Mouse (Mus musculus) left cerebral cortex, adult 18-20 months (tissue): ENCODE measurements around the gene Mrps2. TPM values are rescaled to one million over a fixed set of nuclear protein-coding genes. Genes with fewer than 3 reads are reported as not detected.
A peak's percentile ranks its signal among the peaks of the same experiment; 100 is the strongest.

Source experiments
- DNase-seq, 2 experiments: peaks; one replicate each; pipeline ENCODE4 v3.0.0; 2021 to 2022; ENCODE audit warnings: low spot score in 2 of 2, mixed read lengths in 1 of 2
- long read RNA-seq, 2 experiments: library from polyadenylated mRNA; stranded (forward); transcript quantifications; one replicate each; pipeline ENCODE4 v2.0.0; 2021
- total RNA-seq, 2 experiments: library from RNA; stranded (reverse); gene quantifications; 2 replicates each; pipeline ENCODE4 v1.2.3; 2021

Mrps2 gene
- 10 to 100 TPM; 37.3 to 40.1 TPM for total RNA-seq
- long read RNA-seq, experiment 1, transcript Mrps2-201 (4 exons, 2,080 nt), result major isoform, 28 of 38 reads
- long read RNA-seq, experiment 1, partial matches to known transcripts, result 1 of 38 reads
- long read RNA-seq, experiment 1, other reads (novel, unspliced or antisense), result 9 of 38 reads
- long read RNA-seq, experiment 2, transcript Mrps2-201 (4 exons, 2,080 nt), result major isoform, 24 of 36 reads
- long read RNA-seq, experiment 2, partial matches to known transcripts, result 11 of 36 reads
- long read RNA-seq, experiment 2, other reads (novel, unspliced or antisense), result 1 of 36 reads

DNA sequence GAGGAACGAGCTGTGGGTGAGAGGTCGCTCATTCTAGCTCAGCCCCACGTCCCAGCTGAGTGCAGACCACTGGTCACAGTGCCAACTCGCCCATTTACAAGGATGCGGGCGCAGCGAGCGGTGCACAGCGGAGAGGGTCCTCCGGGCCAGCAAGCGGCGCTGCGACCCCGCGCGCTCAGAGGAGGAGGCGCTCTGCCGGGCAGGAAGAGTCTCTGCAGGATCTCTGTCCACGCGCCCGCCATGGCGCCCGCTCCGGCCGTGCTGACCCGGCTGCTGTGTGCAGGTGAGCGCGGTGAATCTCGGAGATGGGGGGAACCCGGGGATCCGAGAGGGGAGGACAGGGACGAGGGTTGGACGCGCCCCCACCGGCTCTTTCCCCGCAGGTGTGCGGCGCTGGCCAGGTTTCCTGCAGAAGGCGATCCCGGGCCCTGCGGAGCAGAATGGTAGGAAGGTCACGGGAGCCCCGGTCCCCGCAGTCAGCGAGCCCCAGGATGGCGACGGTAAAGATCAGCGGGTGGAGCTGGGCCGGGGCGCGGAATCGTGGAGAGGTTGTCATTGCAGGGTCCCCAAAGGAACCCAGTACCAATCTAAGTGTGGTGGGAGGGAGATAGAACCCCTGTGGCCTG lies at the start of gene Mrps2:
Gene Mrps2 (plus strand): TSS at position 207 of the 626 bp plus-strand sequence.
- peak; percentile 86 to 90 for DNase-seq

DNA sequence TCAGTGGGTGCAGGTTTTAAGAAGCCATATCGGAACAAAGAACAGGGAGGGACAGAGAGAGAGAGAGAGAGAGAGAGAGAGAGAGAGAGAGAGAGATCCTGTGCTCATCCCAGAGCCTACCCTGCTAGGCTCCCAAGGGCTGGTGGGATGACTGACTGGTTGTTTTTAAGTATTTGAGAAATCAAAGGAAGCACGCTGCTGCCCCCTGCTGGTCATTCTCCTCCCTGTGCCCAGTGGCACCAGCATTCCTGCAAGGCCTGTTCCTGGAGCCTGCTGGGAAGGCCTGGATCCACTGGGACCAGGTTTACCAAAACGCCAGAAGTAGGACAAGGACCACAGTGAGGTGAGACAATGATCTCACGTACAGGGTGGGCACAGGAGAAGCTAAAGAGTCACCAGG lies 48.0 kb upstream of the Mrps2 start:
- peak; percentile 94 to 99 for DNase-seq

DNA sequence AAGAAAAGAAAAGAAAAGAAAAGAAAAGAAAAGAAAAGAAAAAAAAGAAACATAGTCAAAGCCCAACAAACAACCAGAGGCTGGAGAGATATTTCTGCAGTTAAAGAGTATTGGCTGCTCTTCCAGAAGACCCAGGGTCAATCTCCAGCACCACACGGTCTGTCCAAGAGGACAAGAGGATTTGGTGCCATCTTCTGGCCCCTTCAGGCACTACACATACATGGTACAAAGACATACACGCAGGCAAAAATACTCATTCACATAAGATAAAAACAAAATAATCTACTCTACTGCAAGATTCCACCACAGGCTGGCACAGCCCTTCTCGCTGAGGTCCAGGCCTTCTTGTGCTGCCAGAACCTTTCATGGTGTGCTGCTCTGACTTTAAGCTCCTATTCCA lies 44.7 kb upstream of the Mrps2 start:
- no peak for DNase-seq

DNA sequence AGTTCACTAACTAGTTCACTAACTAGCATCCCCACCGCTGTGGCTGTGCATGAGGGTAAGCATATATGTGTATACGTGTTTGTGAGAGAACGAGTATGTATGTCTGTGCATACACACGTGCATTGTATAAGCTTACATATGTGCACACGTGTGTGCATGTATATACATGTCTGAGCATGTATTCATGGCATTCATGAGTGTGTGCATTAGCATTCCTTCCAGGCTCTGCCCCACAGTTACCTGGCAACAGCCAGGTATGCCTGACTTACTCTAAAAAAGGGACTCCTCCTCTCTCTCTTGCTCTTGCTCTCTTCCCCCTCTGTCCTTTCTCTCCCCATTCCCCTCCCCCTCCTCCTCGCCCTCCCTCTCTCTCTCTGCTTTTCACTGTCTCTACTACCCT lies 40.6 kb upstream of the Mrps2 start:
- no peak for DNase-seq

DNA sequence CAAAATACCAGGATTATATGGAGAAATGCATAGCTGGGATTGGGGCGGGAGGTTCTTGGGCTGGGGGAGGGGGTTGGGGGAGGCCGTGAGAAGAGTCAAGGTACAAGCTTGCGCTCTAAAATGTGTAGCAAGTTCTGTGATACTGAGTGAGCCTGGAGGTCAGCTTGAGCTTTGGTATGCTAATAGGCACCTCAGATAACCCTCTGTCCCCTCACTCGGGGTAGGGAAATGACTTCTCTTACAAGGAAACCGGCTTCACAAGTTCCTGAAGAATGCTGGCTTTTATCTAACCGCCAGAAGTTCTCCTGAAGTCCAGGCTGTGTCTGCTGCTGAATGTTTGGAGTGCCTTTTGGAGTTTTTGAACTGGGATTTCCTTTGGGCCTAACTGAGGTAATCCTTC lies 37.0 kb upstream of the Mrps2 start:
- DNase-seq, result no peak

DNA sequence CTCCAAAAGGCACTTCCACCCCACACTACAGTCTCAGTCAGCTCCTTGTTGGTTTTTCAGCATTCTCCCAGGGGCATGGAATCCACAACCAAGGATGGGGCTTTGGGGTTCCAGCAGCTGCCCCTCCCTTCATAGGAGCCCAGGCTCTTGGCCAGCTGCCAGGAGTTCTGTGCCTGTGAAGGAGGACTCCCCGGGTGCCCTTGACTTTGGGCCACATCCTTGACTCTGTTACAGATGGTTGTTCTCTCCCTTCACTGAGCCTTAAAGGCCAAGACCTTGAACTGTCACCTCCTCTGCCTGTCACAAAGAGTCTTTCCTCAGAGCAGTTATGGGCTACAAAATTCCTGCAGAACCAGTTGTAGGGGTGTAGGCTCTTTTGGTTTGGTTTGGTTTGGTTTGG lies 35.1 kb upstream of the Mrps2 start:
- no peak for DNase-seq

DNA sequence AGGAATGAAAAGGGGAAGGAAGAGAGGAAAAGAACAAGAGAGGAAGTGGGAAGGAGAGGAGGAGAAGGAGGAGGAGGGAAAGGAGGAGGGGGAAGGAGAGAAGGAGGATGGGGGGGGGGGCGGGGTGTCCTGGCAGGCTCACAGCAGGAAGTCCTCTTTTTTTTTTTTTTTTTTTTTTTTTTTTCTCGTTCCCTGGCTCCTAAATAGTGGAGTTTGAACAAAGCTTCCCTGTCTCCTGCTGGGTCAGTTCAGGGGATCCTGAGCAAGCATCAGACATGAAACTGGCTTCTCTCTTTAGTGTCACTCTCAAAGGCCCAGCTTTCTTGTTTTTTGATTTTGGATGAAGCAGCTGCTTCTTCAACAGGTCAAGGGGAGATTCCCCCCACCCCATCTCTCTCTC lies 34.4 kb upstream of the Mrps2 start:
- DNase-seq, result no peak

DNA sequence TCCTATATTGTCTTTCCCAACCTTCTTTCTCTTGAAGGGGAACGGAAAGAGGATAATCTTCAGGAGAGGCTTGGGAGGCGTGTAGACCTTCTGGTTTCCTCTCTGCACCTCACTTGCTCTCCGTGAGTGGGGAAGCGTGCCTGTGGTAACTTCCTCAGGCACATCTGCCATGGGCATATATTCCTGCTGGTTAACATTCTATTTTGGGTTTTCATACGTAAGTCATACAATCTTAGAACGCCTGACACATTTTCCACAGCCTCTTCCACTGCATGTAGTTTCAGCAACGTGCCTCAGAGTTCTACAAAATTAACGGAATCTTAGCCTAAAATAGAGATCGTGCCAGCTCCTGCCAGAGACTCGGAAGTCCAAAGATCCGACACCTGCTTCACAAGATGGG lies 32.5 kb upstream of the Mrps2 start:
- no peak for DNase-seq

DNA sequence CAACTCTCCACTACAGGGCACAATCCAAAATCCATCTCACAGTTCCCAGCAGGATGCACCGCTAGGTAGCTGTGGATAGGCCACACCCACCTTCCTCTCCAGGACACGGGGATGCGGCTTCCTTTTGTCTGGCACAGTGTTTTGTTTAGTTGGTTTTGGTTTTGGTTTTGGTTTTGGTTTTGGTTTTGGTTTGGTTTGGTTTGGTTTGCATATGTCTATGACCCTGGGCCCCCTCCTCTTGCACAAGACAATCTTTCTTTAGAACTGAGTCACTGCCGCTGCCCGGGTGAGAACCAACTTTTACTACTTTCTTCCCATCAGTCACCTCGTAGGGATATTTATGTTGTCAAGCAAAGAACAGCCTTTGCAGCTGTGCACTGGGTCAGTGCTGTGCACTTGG lies 27.0 kb upstream of the Mrps2 start:
- DNase-seq, result no peak

DNA sequence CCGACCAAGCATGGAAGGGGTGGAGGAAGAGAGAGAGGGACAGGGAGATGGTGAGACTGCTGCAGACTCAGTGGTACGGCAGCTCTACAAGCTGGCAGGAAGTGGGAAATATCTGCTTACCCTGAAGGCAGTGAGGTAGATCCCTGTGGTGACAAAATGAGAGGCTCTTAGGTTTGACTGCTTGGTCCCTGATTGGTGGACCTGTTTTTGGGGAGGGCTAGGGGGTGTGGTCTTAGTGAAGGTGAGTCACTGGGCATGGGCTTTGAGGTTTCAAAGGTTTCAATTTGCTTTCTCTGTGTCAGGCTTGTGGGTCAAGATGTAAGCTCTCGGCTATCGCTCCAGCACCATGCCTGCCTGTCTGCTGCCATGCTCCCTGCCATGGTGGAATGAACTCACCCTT lies 22.8 kb upstream of the Mrps2 start:
- DNase-seq, result no peak

DNA sequence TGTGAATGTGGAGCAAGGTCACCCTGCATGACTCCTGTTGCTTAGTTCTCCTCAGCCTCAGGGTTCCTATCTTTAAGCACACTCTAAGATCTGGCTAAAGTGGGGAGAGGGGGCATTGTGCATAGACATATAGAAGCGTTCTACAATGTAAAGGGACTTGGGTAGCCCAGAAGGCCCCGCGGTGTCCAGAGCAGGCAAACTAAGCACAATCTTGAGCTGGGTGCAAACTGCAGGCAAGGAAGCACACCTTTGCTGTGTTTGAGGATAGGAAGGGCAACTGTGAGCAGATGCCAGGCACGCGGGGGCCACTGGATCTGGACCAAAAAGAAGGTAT lies 21.7 kb upstream of the Mrps2 start:
- DNase-seq, result peak in 1 of 2 experiments; percentile 10

DNA sequence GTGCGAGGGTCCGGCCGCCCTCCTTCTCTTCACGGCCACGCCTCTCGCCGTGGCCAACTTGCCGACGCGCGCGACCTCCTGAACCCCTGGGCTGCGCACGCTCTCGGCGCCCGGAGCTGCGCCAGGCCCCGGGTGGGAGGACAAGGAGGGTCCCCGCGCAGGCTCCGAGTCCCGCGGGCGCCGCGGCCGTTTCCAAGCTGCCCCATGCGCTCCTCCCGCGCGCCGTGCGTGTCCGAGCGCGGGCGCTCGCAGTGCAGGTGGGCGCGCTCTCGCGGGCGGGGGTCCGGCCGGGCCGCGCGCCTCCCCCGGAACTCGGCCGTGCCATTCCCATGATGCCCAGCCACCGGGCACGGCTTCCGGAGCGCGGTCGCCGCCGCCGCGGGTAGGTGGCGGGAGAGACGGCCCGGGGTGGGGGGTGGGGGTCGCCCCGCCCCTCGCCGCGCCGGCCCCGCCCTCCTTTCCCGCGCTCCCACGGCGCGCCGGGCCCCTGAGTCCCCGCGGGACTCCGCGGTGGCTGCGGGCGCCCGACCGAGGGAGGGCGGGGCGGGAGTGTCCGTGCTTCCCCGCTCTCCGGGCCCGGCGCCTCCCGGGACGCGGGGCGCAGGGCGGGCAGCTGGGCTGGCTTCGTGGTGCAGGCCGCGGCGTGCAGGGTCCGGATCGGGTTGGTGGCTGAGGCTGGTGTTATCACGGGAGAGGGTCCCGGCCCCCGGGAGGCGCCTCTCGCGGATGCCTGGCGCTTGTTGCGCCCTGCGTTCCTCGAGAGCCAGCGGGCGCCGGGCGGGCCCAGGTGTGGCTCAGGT lies 21.2 kb upstream of the Mrps2 start, which contains the start of gene Ppp1r26:
Gene Ppp1r26 (plus strand): TSS at position 286 of the 800 bp plus-strand sequence.
- DNase-seq, result peak; percentile 46 to 47

DNA sequence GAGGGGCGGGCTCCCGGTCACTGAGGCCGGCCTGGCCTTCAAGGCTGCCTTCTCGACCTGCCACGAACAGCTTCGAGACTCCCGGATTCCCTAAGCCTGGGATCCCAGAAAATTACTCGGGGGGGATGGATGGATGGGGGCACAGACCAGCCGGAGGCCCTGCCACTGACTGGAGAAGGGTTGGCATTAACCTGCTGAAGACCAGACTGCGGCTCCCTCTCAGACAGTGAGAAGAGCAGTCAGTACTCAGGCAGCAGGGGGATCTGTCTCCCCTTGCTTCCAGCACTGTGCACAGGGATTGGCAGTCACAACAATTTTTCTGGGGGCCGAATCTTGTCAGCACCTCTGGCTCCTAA lies 20.6 kb upstream of the Mrps2 start:
- no peak for DNase-seq

DNA sequence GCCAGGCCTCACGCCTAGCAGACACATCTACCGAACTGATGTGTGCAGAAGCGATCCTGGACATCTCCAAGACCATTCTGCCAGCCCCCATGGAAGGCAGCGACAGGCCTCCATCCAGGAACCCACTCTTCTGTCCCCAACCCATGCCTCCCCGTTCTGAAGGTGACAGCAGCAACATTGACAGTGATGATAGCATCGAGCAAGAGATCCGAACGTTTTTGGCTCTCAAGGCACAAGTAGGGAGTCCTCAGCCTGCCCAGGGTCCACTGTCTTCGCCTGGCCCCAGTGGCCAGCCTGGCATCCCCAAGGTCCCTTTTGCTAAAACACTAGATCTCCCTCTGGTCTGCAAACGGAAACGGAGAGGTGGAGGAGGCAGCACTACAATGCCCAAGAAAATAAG lies 16.2 kb upstream of the Mrps2 start:
- no peak for DNase-seq

DNA sequence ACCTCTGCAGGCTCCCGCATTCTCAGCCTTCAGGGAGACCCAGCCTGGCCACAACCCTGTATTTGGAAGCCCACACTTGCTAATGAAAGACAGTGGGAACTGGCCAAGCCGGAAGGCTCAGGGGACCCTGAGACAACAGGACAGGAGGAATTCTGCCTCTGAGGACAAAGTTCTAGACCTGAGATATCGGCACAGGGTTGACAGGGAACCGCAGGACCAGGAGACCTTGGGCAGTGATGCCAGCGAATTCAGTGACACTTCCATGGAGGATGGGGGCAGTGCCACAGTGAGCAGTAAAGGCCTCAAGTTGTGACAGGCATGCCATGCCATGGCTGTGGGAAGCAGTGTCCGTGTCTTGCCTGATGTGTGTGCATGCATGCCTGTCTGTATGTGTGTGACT lies 14.3 kb upstream of the Mrps2 start:
- DNase-seq, result no peak

DNA sequence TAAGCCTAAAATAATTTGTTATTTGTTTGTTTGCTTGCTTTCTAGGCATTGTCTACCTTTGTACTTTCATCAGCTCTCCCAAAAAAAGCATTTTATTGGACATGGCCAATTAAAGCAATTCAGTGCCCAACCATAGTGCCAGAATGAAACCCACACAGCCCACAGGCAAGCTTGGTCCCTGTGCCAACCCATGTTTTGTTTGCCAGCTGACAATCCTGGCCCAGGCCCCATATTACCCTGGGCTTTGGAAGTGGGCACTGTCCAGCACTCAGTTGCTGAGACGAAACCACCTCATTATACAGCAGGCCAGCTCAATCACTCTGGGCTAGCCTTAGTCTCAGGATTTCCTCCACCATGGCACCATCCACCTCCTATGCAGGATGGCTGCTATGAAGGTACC lies 11.2 kb upstream of the Mrps2 start:
- no peak for DNase-seq

DNA sequence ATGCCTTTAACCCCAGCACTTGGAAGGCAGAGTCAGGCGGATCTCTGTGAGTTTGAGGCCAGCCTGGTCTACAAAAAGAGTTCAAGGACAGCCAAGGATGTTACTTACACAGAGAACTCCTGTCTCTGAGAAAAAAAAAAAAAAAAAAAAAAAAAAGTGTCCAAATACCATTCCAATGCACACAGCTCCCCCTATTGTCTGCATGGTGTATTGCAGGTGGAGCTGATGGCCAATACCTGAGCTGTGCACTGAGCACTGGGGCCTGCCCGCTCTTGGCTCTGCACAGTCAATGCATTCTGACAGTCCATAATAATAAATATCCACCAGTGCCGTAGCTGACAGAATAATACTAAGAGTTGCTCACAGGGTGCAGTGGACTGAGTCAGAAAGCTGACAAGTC lies 3.9 kb upstream of the Mrps2 start:
- DNase-seq, result peak; percentile 78 to 82

DNA sequence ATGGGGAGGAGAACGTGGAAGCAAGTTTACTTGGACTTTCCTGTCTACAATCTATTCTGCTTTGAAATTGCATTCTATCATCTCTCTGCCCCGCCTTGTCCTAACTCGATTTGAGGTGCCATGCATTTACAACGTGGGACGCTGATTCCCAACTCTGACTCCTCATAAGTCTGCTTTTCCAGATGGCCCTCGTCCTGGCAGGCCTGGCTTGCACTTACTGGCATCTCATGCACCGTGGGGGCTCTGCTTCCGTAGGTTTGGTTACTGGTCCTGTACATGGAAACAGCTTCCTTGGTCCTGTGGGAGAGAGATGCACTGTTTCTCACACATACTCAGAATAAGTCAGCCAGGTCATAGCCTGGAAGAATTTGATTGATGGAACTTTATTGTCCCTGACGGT lies 2.9 kb upstream of the Mrps2 start:
- no peak for DNase-seq

DNA sequence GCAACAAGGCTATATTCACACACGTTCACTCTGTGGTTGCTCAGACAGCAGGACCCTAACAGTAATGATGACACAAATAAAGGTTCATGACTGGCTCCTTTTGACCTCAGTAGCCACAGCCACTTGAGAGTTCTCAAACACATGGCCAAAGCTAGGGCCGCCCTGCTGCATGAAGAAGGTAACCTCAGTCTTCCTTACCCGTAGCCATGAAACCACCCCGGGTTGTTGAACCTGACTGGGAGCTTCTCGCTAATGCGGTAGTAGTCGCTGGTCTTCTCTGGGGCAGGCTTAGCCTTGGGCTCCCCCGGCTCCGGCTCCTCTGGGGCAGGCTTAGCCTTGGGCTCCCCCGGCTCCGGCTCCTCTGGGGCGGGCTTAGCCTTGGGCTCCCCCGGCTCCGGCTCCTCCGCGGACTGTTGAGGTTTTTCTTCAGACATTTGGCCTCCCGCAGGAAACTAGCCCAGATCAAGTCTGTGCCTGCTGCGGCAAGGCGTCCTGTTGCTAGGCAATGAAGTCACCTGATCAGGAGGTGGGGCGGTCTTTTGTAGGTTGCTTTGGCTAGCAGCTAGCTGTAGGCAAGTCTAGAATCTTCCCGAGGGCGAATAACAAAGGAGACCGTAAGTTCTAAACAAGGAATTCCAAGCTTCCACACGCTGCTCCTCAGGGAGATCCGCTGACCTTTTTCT lies 1.9 kb upstream of the Mrps2 start, which contains the start of gene 1700007K13Rik:
Gene 1700007K13Rik (minus strand): TSS at position 497 of the 683 bp plus-strand sequence.
- peak; percentile 64 to 78 for DNase-seq

DNA sequence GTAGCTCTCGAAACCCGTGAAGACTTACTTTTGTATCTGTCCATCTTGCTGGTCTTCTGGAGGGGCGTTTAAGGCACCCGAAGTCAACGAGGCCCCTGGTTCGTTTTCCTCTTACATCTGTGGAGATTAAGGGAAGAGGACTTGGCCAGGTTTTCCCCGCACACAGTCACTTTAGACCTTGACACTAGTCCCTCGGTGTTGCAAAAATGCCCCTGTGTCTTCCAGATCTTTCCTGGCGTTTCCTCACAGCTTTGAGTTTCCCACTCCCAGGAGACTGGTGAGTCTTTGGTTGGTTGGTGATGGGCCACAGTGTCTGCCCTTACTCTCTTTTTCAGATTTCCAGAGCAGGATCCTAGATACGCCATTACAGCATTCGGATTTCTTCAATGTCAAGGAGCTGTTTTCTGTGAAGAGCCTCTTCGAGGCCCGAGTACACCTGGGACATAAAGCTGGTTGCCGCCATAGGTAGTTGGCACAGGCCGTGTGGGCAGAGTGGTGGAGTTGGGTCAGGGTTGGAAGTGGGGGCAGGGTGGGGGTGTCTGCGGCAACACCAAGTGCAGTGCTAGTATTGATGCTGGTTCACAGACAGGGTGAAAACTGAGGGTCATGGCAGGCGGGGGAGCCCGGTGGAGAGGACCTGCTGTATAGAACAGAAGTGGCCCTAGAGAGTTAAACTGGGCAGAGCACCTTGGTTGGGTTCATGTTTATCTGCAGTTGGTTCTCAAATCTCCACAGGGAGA lies 790 bp downstream of the Mrps2 start:
- no peak for DNase-seq

DNA sequence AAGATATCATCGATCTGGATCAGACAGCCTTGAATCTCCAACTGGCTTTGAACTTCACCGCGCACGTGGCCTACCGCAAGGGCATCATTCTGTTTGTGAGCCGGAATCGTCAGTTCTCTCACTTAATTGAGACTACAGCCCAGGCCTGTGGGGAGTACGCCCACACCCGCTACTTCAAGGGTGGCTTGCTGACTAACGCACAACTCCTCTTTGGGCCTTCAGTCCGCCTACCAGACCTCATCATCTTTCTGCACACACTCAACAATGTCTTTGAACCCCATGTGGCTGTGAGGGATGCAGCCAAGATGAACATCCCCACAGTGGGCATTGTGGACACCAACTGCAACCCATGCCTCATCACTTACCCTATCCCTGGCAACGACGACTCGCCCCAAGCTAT lies 1.6 kb downstream of the Mrps2 start:
- no peak for DNase-seq
